Mouse (Mus musculus) erythroid progenitor cell, adult 5-6 weeks (primary cell): ENCODE measurements around the gene E2f6. TPM values are rescaled to one million over a fixed set of nuclear protein-coding genes. Genes with fewer than 3 reads are reported as not detected.

Experiments used
- ATAC-seq: replicated peaks from 2 replicates; pipeline ENCODE4 v1.8.0; 2016; ENCODE audit warnings: moderate number of reproducible peaks, mild to moderate bottlenecking, moderate TSS enrichment, inconsistent platforms; ENCODE audit not compliant: poor library complexity, low FRiP score, severe bottlenecking
- total RNA-seq, 2 experiments: library from RNA; stranded (forward) in 1 of 2; stranded (reverse) in 1 of 2; fragments of 150-400 nt in 1 of 2; fragments of 186-747, 209-891 nt in 1 of 2; gene quantifications; 2 replicates each; pipeline versions ENCODE4 v1.2.3 to v1.2.4; 2015 to 2017; ENCODE audit warnings: low replicate concordance in 2 of 2

Gene E2f6
- total RNA-seq, 2 experiments from 2014 or later = 19.9 to 47.8 TPM

- no peak for ATAC-seq
Measured at GRCm38 (mm10) chr12:16869870-16870404, 59.2 kb downstream of the E2f6 start.

- ATAC-seq = no peak
Measured at GRCm38 (mm10) chr12:16870405-16871068, 59.8 kb downstream of the E2f6 start.

GRCm38 (mm10) chr12:16872006-16872405, 61.2 kb downstream of the E2f6 start:
- ATAC-seq = no peak

- ATAC-seq = no peak
Measured at GRCm38 (mm10) chr12:16872926-16873464, 62.2 kb downstream of the E2f6 start.

- ATAC-seq = no peak
Measured at GRCm38 (mm10) chr12:16873549-16873948, 62.8 kb downstream of the E2f6 start.

- ATAC-seq = no peak
Measured at GRCm38 (mm10) chr12:16874086-16874485, 63.3 kb downstream of the E2f6 start.

GRCm38 (mm10) chr12:16875269-16875668, 64.5 kb downstream of the E2f6 start:
- ATAC-seq = no peak

- no peak for ATAC-seq
Measured at GRCm38 (mm10) chr12:16875678-16876077, 64.9 kb downstream of the E2f6 start.

- ATAC-seq = no peak
Measured at GRCm38 (mm10) chr12:16876667-16877066, 65.9 kb downstream of the E2f6 start.

GRCm38 (mm10) chr12:16877141-16877540, 66.4 kb downstream of the E2f6 start:
- no peak for ATAC-seq

- no peak for ATAC-seq
Measured at GRCm38 (mm10) chr12:16877679-16878078, 66.9 kb downstream of the E2f6 start.

- ATAC-seq = no peak
Measured at GRCm38 (mm10) chr12:16879369-16879768, 68.6 kb downstream of the E2f6 start.

GRCm38 (mm10) chr12:16880077-16880476, 69.3 kb downstream of the E2f6 start:
- ATAC-seq = no peak

- no peak for ATAC-seq
Measured at GRCm38 (mm10) chr12:16882442-16882841, 71.7 kb downstream of the E2f6 start.

GRCm38 (mm10) chr12:16883111-16883510, 72.3 kb downstream of the E2f6 start:
- no peak for ATAC-seq

GRCm38 (mm10) chr12:16884534-16884933, 73.8 kb downstream of the E2f6 start:
- no peak for ATAC-seq

- no peak for ATAC-seq
Measured at GRCm38 (mm10) chr12:16886354-16886753, 75.6 kb downstream of the E2f6 start.

Other genes starting within 250 kb of the E2f6 start
- gene Lpin1, start 200.0 kb upstream of the E2f6 start, total RNA-seq (2015; ENCODE audit: low replicate concordance) = 10.1 and 10.9 TPM in 2 replicates
- gene Lpin1, start 200.0 kb upstream of the E2f6 start, total RNA-seq (2017; ENCODE audit: low replicate concordance) = 12.2 and 20.9 TPM in 2 replicates
- gene Ntsr2, start 157.6 kb upstream of the E2f6 start, total RNA-seq (2015; ENCODE audit: low replicate concordance) = not detected in 2 replicates
- gene Ntsr2, start 157.6 kb upstream of the E2f6 start, total RNA-seq (2017; ENCODE audit: low replicate concordance) = not detected in 2 replicates
- not detected in 2 replicates for gene Greb1, start 10.1 kb upstream of the E2f6 start, total RNA-seq (2015; ENCODE audit: low replicate concordance)
- gene Greb1, start 10.1 kb upstream of the E2f6 start, total RNA-seq (2017; ENCODE audit: low replicate concordance) = not detected in 2 replicates
- 51.9 and 55.8 TPM in 2 replicates for gene Rock2, start 83.9 kb downstream of the E2f6 start, total RNA-seq (2015; ENCODE audit: low replicate concordance)
- 57.9 and 73.0 TPM in 2 replicates for gene Rock2, start 83.9 kb downstream of the E2f6 start, total RNA-seq (2017; ENCODE audit: low replicate concordance)
- gene Pqlc3, start 189.4 kb downstream of the E2f6 start, total RNA-seq (2015; ENCODE audit: low replicate concordance) = 55.1 and 61.2 TPM in 2 replicates
- 32.4 and 34.7 TPM in 2 replicates for gene Pqlc3, start 189.4 kb downstream of the E2f6 start, total RNA-seq (2017; ENCODE audit: low replicate concordance)
- not detected in 2 replicates for gene 2410004P03Rik, start 200.8 kb downstream of the E2f6 start, total RNA-seq (2015; ENCODE audit: low replicate concordance)
- not detected in 2 replicates for gene 2410004P03Rik, start 200.8 kb downstream of the E2f6 start, total RNA-seq (2017; ENCODE audit: low replicate concordance)